ENCODE assay signal across 11 mouse cellular contexts in genomic region chr9:61167097-61167842, GRCm38 (mm10).
DNase-seq lines count a peak whose midpoint lies in the region; ATAC-seq and TF ChIP-seq lines count a peak whose summit lies in the region.
"Had no signal": no experiment of that assay in that cellular context is flagged by ENCODE, and none has a peak within 500 bp of the region (broad histone marks: within the 10 kb centered on the region; RNA-seq: fewer than 3 reads in every experiment).

No protein-coding gene starts in this region.

- no peaks in the 10 kb centered on the region for H3K36me3 ChIP-seq in hindbrain, embryonic 12.5 days
- no peaks in the 10 kb centered on the region for H3K36me3 ChIP-seq in hindbrain, embryonic 16.5 days (ENCODE audit: control insufficient read depth, insufficient read depth, low read length)
- no peaks in the 10 kb centered on the region for H3K36me3 ChIP-seq in liver, adult 2 months (ENCODE audit: control insufficient read depth, insufficient read depth, low read length)
- H3K36me3 ChIP-seq in liver, embryonic 11.5 days (ENCODE audit: control insufficient read depth, insufficient read depth, low read length): no peaks in the 10 kb centered on the region
- no peaks in the 10 kb centered on the region for H3K36me3 ChIP-seq in lung, embryonic 16.5 days (ENCODE audit: control insufficient read depth, insufficient read depth, low read length)
- H3K36me3 ChIP-seq in stomach, postnatal 0 days (ENCODE audit: control insufficient read depth, insufficient read depth, low read length): no peaks in the 10 kb centered on the region
- H3K36me3 ChIP-seq: limb, embryonic 13.5 days had no signal

- peaks cover 5% of the 10 kb centered on the region; the same call in 1 of the 2 replicates for H3K27me3 ChIP-seq in hindbrain, embryonic 12.5 days
- H3K27me3 ChIP-seq in hindbrain, embryonic 16.5 days (replicated peaks; ENCODE audit: control insufficient read depth, insufficient read depth, low read length): no peaks in the 10 kb centered on the region
- H3K27me3 ChIP-seq in liver, adult 2 months (ENCODE audit: control insufficient read depth, insufficient read depth, low read length): no peaks in the 10 kb centered on the region
- no peaks in the 10 kb centered on the region; the same call in 1 of the 2 replicates for H3K27me3 ChIP-seq in liver, embryonic 11.5 days (replicated peaks; ENCODE audit: control insufficient read depth, insufficient read depth, low read length)
- peaks cover 3% of the 10 kb centered on the region; the same call in 1 of the 2 replicates for H3K27me3 ChIP-seq in lung, embryonic 16.5 days (ENCODE audit: control insufficient read depth, insufficient read depth, low read depth, low read length)
- H3K27me3 ChIP-seq in stomach, postnatal 0 days (ENCODE audit: control insufficient read depth, insufficient read depth, low read length): no peaks in the 10 kb centered on the region

- 0 out of 2 replicates have a peak overlapping the region, but pooled peaks have one; percentile 18 for H3K9ac ChIP-seq in hindbrain, embryonic 12.5 days
- H3K9ac ChIP-seq in hindbrain, embryonic 16.5 days (ENCODE audit: low read depth, low read length): no peak overlapping the region
- no peak overlapping the region for H3K9ac ChIP-seq in liver, adult 2 months (ENCODE audit: low read depth, low read length)
- no peak overlapping the region for H3K9ac ChIP-seq in liver, embryonic 11.5 days (ENCODE audit: low read depth, low read length)
- H3K9ac ChIP-seq in lung, embryonic 16.5 days (ENCODE audit: low read length): no peak overlapping the region
- H3K9ac ChIP-seq in stomach, postnatal 0 days (ENCODE audit: low read length): peak overlapping the region; percentile 38; the same call in 1 of the 2 replicates
- H3K9ac ChIP-seq: limb, embryonic 13.5 days had no signal

- no peak for TF ChIP-seq CTCF in liver, adult 2 months (IDR thresholded peaks at IDR 0.05; ENCODE audit: low read depth, low read length)
- TF ChIP-seq CTCF in stomach, postnatal 0 days (IDR thresholded peaks at IDR 0.05; ENCODE audit: low read depth): no peak

- WGBS in hindbrain, embryonic 12.5 days: 80% methylated on average over 11 of the region's 11 CpGs
- WGBS in hindbrain, embryonic 16.5 days: 75% methylated on average over 11 of the region's 11 CpGs
- WGBS in liver, adult 2 months: 77% methylated on average over 11 of the region's 11 CpGs
- 65% methylated on average over 11 of the region's 11 CpGs for WGBS in liver, embryonic 11.5 days
- WGBS in lung, embryonic 16.5 days: 18% methylated on average over 11 of the region's 11 CpGs
- 36% methylated on average over 11 of the region's 11 CpGs for WGBS in stomach, postnatal 0 days

- ATAC-seq in hindbrain, embryonic 12.5 days (ENCODE audit: low FRiP score): no peak
- ATAC-seq in hindbrain, embryonic 16.5 days: no peak
- ATAC-seq in liver, embryonic 11.5 days (replicated peaks; ENCODE audit: low FRiP score): no peak
- peak; percentile 54 for ATAC-seq in lung, embryonic 16.5 days (ENCODE audit: low read depth)
- ATAC-seq in stomach, postnatal 0 days (ENCODE audit: low FRiP score, low TSS enrichment): peak; percentile 28; the same call in 1 of the 2 replicates

- TF ChIP-seq EP300 in stomach, postnatal 0 days (optimal IDR thresholded peaks at IDR 0.05): no peak

- H3K4me3 ChIP-seq in hindbrain, embryonic 12.5 days: no peak overlapping the region
- no peak overlapping the region for H3K4me3 ChIP-seq in hindbrain, embryonic 16.5 days (ENCODE audit: low read length)
- no peak overlapping the region for H3K4me3 ChIP-seq in liver, adult 2 months (ENCODE audit: insufficient read depth, low read depth, low read length)
- no peak overlapping the region for H3K4me3 ChIP-seq in liver, embryonic 11.5 days (ENCODE audit: low read depth, low read length)
- no peak overlapping the region for H3K4me3 ChIP-seq in lung, embryonic 16.5 days (ENCODE audit: low read length)
- H3K4me3 ChIP-seq in stomach, postnatal 0 days (ENCODE audit: low read depth, low read length): no peak overlapping the region
- H3K4me3 ChIP-seq: limb, embryonic 13.5 days had no signal

- H3K4me2 ChIP-seq in hindbrain, embryonic 12.5 days (replicated peaks): no peak overlapping the region
- H3K4me2 ChIP-seq in hindbrain, embryonic 16.5 days (ENCODE audit: low read length): no peak overlapping the region
- H3K4me2 ChIP-seq in liver, embryonic 11.5 days: no peak overlapping the region
- H3K4me2 ChIP-seq in lung, embryonic 16.5 days (ENCODE audit: low read depth, low read length): no peak overlapping the region
- no peak overlapping the region for H3K4me2 ChIP-seq in stomach, postnatal 0 days (replicated peaks; ENCODE audit: low read depth)
- H3K4me2 ChIP-seq: limb, embryonic 13.5 days had no signal

- DNase-seq in liver, adult 2 months (ENCODE audit: extremely low read depth, low read depth, low spot score): peak; percentile 46
- no peak for DNase-seq in liver, embryonic 11.5 days (ENCODE audit: low spot score)
- peak; percentile 32 for DNase-seq in stomach, postnatal 0 days (ENCODE audit: low spot score)
- no peak for DNase-seq in thymus, postnatal 4 days
- DNase-seq in frontal cortex, postnatal 36 days (ENCODE audit: low spot score in 2 of 2): no peak
- DNase-seq: adrenal gland, postnatal 36 days; thymus, postnatal 25 days had no signal

- H3K9me3 ChIP-seq in hindbrain, embryonic 12.5 days (replicated peaks): no peaks in the 10 kb centered on the region
- no peaks in the 10 kb centered on the region for H3K9me3 ChIP-seq in hindbrain, embryonic 16.5 days (ENCODE audit: control insufficient read depth, low read length)
- H3K9me3 ChIP-seq in liver, embryonic 11.5 days (ENCODE audit: control insufficient read depth, low read length): no peaks in the 10 kb centered on the region
- no peaks in the 10 kb centered on the region for H3K9me3 ChIP-seq in lung, embryonic 16.5 days (ENCODE audit: control insufficient read depth, low read length)
- no peaks in the 10 kb centered on the region for H3K9me3 ChIP-seq in stomach, postnatal 0 days (ENCODE audit: control insufficient read depth, low read length)
- H3K9me3 ChIP-seq: limb, embryonic 13.5 days had no signal

- no peak overlapping the region for H3K27ac ChIP-seq in hindbrain, embryonic 12.5 days
- no peak overlapping the region for H3K27ac ChIP-seq in hindbrain, embryonic 16.5 days (ENCODE audit: low read depth, low read length)
- H3K27ac ChIP-seq in liver, adult 2 months (replicated peaks; ENCODE audit: insufficient read depth, low read depth, low read length): peak overlapping the region; percentile 51; the same call in 1 of the 2 replicates
- H3K27ac ChIP-seq in liver, embryonic 11.5 days (ENCODE audit: low read depth, low read length): no peak overlapping the region
- H3K27ac ChIP-seq in lung, embryonic 16.5 days (ENCODE audit: low read length): peak overlapping the region; percentile 92
- H3K27ac ChIP-seq in stomach, postnatal 0 days (replicated peaks): peak overlapping the region; percentile 85
- H3K27ac ChIP-seq: limb, embryonic 13.5 days had no signal

- no peaks in the 10 kb centered on the region for H3K79me2 ChIP-seq in liver, adult 2 months (ENCODE audit: control insufficient read depth, insufficient read depth, low read length)

- H3K4me1 ChIP-seq in hindbrain, embryonic 12.5 days: peaks cover 24% of the 10 kb centered on the region
- peaks cover 12% of the 10 kb centered on the region for H3K4me1 ChIP-seq in hindbrain, embryonic 16.5 days (ENCODE audit: control insufficient read depth, insufficient read depth, low read depth, low read length)
- H3K4me1 ChIP-seq in liver, adult 2 months (ENCODE audit: control insufficient read depth, insufficient read depth, low read length): no peaks in the 10 kb centered on the region
- H3K4me1 ChIP-seq in liver, embryonic 11.5 days (replicated peaks; ENCODE audit: control insufficient read depth, insufficient read depth, low read length): no peaks in the 10 kb centered on the region
- H3K4me1 ChIP-seq in lung, embryonic 16.5 days (replicated peaks; ENCODE audit: control insufficient read depth, insufficient read depth, low read length): peaks cover 43% of the 10 kb centered on the region
- peaks cover 4% of the 10 kb centered on the region; the same call in 1 of the 2 replicates for H3K4me1 ChIP-seq in stomach, postnatal 0 days (replicated peaks; ENCODE audit: control insufficient read depth, insufficient read depth)

- TF ChIP-seq POLR2A in liver, adult 2 months (IDR thresholded peaks at IDR 0.05; ENCODE audit: extremely low read depth, insufficient read depth, low read length): no peak

Comparison
In these comparisons a context has a peak if more than half of its experiments do, and no peak if none do; other contexts are left out.
1. H3K27ac ChIP-seq: peak in liver, adult 2 months (single experiment), lung, embryonic 16.5 days (single experiment) and stomach, postnatal 0 days (single experiment); none in hindbrain, embryonic 12.5 days (single experiment), hindbrain, embryonic 16.5 days (single experiment) and liver, embryonic 11.5 days (single experiment).
2. H3K9ac ChIP-seq: peak in hindbrain, embryonic 12.5 days (single experiment) and stomach, postnatal 0 days (single experiment); none in hindbrain, embryonic 16.5 days (single experiment), liver, adult 2 months (single experiment), liver, embryonic 11.5 days (single experiment) and lung, embryonic 16.5 days (single experiment).
3. DNase-seq: peak in liver, adult 2 months (single experiment) and stomach, postnatal 0 days (single experiment); none in liver, embryonic 11.5 days (single experiment), thymus, postnatal 4 days (single experiment) and frontal cortex, postnatal 36 days (0 of 2).
4. ATAC-seq: peak in lung, embryonic 16.5 days (single experiment) and stomach, postnatal 0 days (single experiment); none in hindbrain, embryonic 12.5 days (single experiment), hindbrain, embryonic 16.5 days (single experiment) and liver, embryonic 11.5 days (single experiment).